Mouse (Mus musculus) limb, embryonic 10.5 days (tissue): ENCODE data around the gene Cep55. TPM values are rescaled to one million over a fixed set of nuclear protein-coding genes. Genes with fewer than 3 reads are reported as not detected.
A peak's percentile ranks its signal among the peaks of the same experiment; 100 is the strongest.

ENCODE experiments used
- DNase-seq: peaks from one replicate; pipeline ENCODE4 v3.0.0-alpha.2; 2017; ENCODE audit warnings: low spot score
- H3K27ac ChIP-seq: fragments of 300-500 bp; sonication (generic); 2 replicates; pipeline ENCODE4 v1.5.1; 2016; ENCODE audit warnings: mild to moderate bottlenecking
- H3K27me3 ChIP-seq: fragments of 300-500 bp; sonication (generic); 2 replicates; pipeline ENCODE4 v1.6.1; 2016; ENCODE audit warnings: low read depth, mild to moderate bottlenecking; ENCODE audit not compliant: poor library complexity, severe bottlenecking
- H3K36me3 ChIP-seq: fragments of 300-500 bp; sonication (generic); 2 replicates; pipeline ENCODE4 v1.6.1; 2016; ENCODE audit warnings: mild to moderate bottlenecking, moderate library complexity
- H3K4me1 ChIP-seq: fragments of 300-500 bp; sonication (generic); 2 replicates; pipeline ENCODE4 v1.6.1; 2016
- H3K4me3 ChIP-seq: fragments of 300-500 bp; sonication (generic); 2 replicates; pipeline ENCODE4 v1.5.1; 2016; ENCODE audit warnings: mild to moderate bottlenecking, moderate library complexity
- H3K9me3 ChIP-seq: fragments of 300-500 bp; sonication (generic); replicated peaks from 2 replicates; pipeline ENCODE4 v1.6.1; 2016; ENCODE audit warnings: mild to moderate bottlenecking
- WGBS: fragments of 180-500 bp; shearing (Covaris S2); methylation state at CpG from one replicate; pipeline ENCODE4 v1.1.7; 2016; 5-methylcytosine and 5-hydroxymethylcytosine counted together
- polyA plus RNA-seq: library from polyadenylated mRNA; unstranded; fragments of >200 nt; fragmentation: Nextera tagmentation; extraction: Ambion mirVana; gene quantifications from 2 replicates; pipeline ENCODE4 v1.2.1, GENCODE M21; 2016

Cep55 gene
- polyA plus RNA-seq, 1 experiment from 2014 or later: 33.1 TPM

DNA sequence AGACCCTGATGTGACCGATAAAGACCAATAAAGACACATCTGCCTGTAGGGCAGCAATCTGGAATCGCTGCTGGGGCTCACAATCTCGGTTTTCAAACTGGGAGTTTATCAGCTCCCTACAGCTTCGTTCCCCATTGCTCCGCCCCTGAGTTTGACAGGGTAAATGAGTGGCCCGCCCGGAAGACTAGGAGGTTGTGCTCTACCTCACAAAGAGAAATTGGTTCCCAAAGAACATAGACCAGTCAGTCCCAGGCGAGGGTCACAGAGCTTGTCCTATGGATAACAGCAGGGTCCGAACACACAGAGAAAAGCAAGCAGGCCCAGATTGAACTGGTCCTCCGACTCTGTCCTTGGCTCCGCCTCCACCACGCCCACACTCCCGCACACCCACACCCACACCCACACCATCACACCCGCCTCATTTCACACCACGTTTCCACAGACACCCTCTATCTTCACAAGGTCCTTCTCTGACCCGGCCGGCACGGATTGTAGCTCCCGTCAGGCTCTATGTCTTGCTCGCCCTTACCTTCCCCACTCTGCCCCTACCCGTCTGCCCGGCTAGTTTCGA is 577 bp upstream of the Cep55 start:
- Histone ChIP-seq H3K27me3 (no peaks in the 10 kb centered on the region), H3K9me3 (no peaks in the 10 kb centered on the region), H3K27ac (peak overlapping the region; percentile 92), H3K4me3 (peak overlapping the region; percentile 81), H3K36me3 (peaks cover 26% of the 10 kb centered on the region), H3K4me1 (peaks cover 22% of the 10 kb centered on the region)
- no peak for DNase-seq
- WGBS: under 1% methylated on average over 23 of the region's 23 CpGs

DNA sequence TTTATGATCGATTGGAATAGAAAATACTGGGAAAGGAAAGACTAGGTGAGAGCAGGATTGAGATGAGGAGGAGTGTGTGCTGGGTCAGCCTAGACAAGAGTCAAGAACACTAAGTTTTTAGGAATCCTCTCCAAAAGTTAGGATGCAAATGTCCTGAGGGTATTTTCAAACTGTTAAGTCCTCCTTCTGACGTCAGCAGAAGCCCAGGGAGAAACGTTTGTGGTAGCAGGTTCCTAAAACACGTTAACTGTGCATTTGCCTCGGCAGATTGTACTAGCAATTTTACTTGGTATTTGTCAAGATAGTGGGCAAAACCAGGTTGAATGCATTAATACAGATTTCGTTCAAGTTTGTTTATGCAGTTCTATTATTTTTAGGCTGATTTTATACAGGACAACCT is 987 bp downstream of the Cep55 start:
- 20% methylated on average over 6 of the region's 6 CpGs for WGBS
- H3K4me1 ChIP-seq: peaks cover 22% of the 10 kb centered on the region
- DNase-seq: no peak
- no peaks in the 10 kb centered on the region for H3K27me3 ChIP-seq
- H3K9me3 ChIP-seq: no peaks in the 10 kb centered on the region
- H3K27ac ChIP-seq: peak overlapping the region; percentile 92; the same call in 1 of the 2 replicates
- H3K36me3 ChIP-seq: peaks cover 42% of the 10 kb centered on the region
- peak overlapping the region; percentile 81 for H3K4me3 ChIP-seq

DNA sequence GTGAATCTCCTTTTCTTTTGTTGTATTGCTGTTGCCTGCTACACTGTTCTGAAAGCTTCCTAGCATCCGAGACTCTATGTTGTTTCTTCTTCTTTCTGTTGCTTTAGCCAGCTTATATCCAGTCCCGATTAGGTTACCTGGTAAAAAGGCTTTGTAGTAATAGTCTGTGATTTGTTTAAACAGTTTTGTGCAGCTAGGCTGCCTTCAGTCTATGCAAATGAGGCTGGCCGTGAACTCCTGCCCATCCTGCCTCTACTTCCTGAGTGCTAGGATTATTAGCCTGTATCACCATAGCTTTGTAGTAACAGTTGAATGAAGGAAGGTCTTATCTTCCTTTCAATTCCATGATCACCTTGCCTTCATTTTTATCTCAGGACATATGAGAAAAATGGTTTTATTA is 1.5 kb downstream of the Cep55 start:
- Histone ChIP-seq H3K36me3 (peaks cover 46% of the 10 kb centered on the region), H3K27ac (no peak overlapping the region), H3K9me3 (no peaks in the 10 kb centered on the region), H3K4me1 (peaks cover 22% of the 10 kb centered on the region), H3K4me3 (peak overlapping the region; percentile 81), H3K27me3 (no peaks in the 10 kb centered on the region)
- DNase-seq: no peak
- WGBS: 73% methylated on average over 3 of the region's 3 CpGs

DNA sequence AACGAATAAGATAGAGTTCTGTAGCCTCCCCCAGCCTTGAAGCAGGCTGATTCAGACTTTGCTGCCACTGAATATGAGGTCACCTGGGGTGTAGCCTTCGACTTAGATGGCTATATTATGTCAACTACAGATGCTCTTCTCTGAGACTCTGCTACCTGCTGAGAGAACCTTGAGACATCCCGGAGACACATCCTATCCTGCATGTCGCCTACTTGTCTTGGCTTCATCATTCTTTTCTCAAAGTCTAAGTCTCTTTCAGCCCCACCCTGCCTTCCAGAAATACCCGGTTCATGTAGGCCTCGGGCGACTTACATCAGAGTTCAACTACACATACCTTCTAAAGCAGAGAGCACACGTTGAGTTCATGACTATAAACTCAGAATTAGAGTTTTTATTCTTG is 2.1 kb downstream of the Cep55 start:
- Histone ChIP-seq H3K4me3 (no peak overlapping the region), H3K9me3 (no peaks in the 10 kb centered on the region), H3K36me3 (peaks cover 53% of the 10 kb centered on the region), H3K27me3 (no peaks in the 10 kb centered on the region), H3K27ac (no peak overlapping the region), H3K4me1 (peaks cover 22% of the 10 kb centered on the region)
- DNase-seq: no peak
- 92% methylated on average over 8 of the region's 8 CpGs for WGBS

DNA sequence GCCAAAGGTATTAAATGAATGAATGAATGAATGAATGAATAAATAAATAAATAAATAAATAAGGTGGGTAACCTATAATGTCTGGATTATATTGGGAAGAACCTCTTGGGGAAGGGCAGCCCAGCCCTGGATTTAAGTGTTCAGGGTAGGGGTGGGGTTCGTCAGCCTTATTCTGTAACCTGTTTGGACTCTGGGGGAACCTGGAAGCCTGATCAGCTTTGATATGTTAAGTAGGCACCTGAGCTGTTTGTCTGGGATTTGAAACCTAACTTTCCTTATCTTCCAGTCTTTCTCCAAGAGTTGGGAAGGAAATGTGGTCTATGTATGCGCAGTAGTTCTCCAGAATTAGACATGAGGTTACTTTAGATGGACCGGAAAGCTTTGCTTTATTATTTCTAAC is 8.4 kb downstream of the Cep55 start:
- no peaks in the 10 kb centered on the region for H3K9me3 ChIP-seq
- H3K36me3 ChIP-seq: peaks cover 83% of the 10 kb centered on the region
- H3K4me3 ChIP-seq: no peak overlapping the region
- no peak overlapping the region for H3K27ac ChIP-seq
- no peak for DNase-seq
- H3K4me1 ChIP-seq: no peaks in the 10 kb centered on the region
- 91% methylated on average over 3 of the region's 3 CpGs for WGBS
- no peaks in the 10 kb centered on the region for H3K27me3 ChIP-seq

DNA sequence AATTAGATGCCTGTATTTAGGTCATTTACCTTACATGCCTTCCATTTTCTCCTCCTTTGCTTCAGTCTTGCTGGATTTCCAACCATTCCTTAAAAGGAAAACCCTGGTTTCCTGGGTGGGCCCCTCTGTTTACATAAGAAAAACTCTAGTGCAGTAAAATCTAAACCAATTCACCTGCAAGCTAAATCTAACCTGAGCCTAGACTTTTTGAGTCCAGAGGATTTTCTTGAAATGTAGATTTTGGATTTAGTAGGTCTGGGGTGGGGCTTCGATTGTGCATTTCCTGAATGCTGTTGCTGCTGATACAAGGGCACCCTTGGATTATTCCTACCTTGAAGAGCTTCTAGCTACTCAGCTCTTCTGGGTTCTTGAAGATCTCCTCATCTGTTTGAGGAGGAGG is 9.2 kb downstream of the Cep55 start:
- Histone ChIP-seq H3K4me3 (no peak overlapping the region), H3K36me3 (peaks cover 83% of the 10 kb centered on the region), H3K27me3 (no peaks in the 10 kb centered on the region), H3K9me3 (no peaks in the 10 kb centered on the region), H3K27ac (no peak overlapping the region), H3K4me1 (no peaks in the 10 kb centered on the region)
- 94% methylated on average over 1 of the region's 1 CpGs for WGBS
- no peak for DNase-seq

DNA sequence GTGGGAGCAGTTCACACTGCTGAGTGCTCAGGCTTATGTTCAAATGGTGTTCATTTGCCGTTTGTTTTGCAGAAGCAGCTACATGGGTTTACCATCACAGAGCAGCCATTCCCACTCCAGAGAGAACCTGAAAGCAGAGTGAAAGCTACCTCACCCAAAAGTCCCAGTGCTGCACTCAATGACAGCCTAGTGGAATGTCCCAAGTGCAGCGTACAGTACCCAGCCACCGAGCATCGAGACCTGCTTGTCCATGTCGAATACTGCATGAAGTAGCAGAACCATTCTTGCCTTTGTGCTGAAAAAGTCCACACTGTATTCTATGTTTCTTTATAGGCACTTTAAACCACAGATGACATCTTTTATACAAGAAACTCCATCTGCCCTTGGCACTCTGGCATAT is 18.4 kb downstream of the Cep55 start:
- H3K4me1 ChIP-seq: no peaks in the 10 kb centered on the region; the same call in 1 of the 2 replicates
- no peak overlapping the region for H3K27ac ChIP-seq
- WGBS: 94% methylated on average over 5 of the region's 5 CpGs
- H3K4me3 ChIP-seq: no peak overlapping the region
- no peaks in the 10 kb centered on the region for H3K27me3 ChIP-seq
- H3K9me3 ChIP-seq: no peaks in the 10 kb centered on the region
- no peak for DNase-seq
- peaks cover 71% of the 10 kb centered on the region for H3K36me3 ChIP-seq

DNA sequence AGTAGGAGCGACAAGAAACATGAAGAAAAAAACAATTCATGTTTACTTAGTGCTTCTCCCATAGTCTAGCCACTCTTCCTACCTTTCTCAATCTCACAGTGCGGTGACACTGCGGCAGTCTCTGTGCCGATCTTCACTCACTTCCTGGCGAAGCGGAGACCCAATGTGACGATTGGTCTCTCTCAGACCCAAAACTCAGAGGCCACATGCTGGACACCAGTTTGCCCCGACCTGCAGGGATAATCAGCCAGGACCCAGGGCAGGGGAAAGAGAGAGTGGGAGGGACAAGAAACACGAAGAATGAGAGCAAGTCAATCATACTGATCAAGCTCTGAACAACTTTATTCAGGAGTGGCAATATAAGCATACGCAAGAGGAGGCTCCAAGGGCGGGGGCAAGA is 20.2 kb downstream of the Cep55 start:
- Histone ChIP-seq H3K9me3 (no peaks in the 10 kb centered on the region), H3K36me3 (peaks cover 54% of the 10 kb centered on the region), H3K27me3 (no peaks in the 10 kb centered on the region), H3K27ac (no peak overlapping the region), H3K4me3 (no peak overlapping the region), H3K4me1 (no peaks in the 10 kb centered on the region; the same call in 1 of the 2 replicates)
- no peak for DNase-seq
- 88% methylated on average over 11 of the region's 11 CpGs for WGBS

DNA sequence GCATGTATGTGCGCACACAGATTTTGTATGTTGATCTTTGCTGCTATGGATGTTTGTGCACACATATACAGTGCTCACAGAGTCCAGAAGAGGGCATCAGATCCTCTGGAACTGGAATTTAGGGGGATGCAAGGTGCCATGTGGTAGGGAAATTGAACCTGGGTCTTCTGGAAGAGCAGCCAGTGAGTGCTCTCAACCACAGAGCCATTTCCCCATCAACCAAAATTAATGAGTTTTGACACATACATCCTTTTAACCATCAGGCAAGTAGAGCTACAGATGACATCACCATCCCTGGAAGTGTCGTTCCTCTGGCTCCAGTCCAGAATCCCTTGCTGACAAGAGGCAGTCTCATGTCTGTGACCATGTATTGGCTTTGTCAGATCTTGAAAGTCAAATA is 21.4 kb downstream of the Cep55 start:
- WGBS: 95% methylated on average over 2 of the region's 2 CpGs
- H3K4me3 ChIP-seq: no peak overlapping the region
- DNase-seq: no peak

DNA sequence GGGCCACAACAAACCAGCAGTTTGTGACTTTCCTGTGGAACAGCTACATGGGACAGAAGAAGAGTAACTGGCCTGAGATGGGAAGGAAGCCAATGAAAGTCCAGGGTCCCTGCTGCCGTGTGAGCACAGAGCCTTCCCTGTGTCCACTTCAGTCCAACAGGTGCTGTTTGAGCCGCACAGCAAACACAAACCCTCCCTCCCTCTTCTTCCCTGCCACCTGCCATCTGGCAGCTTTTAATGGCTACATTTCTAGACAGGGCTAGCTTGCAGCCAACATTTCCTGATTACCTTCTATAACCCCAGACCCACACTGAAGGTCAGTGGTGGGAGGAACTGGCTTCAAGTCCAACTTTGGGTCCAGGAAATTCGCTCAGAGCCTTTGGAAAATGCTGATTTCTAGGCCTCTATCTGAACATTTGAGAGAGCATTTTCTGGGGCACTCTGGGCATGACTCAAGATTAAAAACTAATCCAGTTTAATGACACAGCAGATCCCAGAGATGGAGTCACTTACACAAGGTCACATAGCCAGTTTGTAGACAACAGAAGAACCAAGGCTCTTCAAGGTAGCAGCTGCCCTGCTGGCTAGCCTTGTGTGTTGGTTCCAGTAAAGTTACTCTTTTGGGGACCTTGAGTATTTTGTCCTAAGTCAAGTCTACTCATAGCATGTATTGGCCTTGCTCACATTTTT is 23.2 kb downstream of the Cep55 start:
- DNase-seq: no peak

More for the DNA sequence above, 21.4 kb downstream of the Cep55 start:
- Histone ChIP-seq H3K27me3 (no peaks in the 10 kb centered on the region), H3K27ac (no peak overlapping the region), H3K4me1 (no peaks in the 10 kb centered on the region; the same call in 1 of the 2 replicates), H3K9me3 (no peaks in the 10 kb centered on the region), H3K36me3 (peaks cover 42% of the 10 kb centered on the region)

DNA sequence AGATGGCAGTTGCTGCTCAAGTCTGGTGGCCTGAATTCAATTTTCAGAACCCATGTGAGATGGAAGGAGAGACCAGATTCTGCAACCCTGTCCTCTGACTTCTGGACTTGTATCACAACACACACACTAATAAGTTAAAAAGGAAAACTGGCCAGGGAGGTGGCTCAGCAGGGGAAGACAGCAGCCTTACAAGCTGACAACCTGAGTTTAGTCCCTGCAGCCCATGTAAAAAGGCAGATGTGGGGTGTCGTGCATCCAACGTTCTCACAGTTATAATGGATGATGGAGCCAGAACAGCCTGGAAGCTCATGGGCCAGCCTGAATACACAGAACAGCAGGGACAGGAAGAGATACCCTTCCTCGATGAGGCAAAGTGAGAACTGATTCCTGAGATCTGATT is 26.6 kb downstream of the Cep55 start:
- DNase-seq: no peak
- WGBS: 78% methylated on average over 3 of the region's 3 CpGs

More for the DNA sequence above, 23.2 kb downstream of the Cep55 start:
- Histone ChIP-seq H3K4me1 (no peaks in the 10 kb centered on the region; the same call in 1 of the 2 replicates), H3K27ac (no peak overlapping the region), H3K36me3 (peaks cover 24% of the 10 kb centered on the region), H3K27me3 (no peaks in the 10 kb centered on the region), H3K4me3 (no peak overlapping the region), H3K9me3 (no peaks in the 10 kb centered on the region)
- 85% methylated on average over 3 of the region's 3 CpGs for WGBS

DNA sequence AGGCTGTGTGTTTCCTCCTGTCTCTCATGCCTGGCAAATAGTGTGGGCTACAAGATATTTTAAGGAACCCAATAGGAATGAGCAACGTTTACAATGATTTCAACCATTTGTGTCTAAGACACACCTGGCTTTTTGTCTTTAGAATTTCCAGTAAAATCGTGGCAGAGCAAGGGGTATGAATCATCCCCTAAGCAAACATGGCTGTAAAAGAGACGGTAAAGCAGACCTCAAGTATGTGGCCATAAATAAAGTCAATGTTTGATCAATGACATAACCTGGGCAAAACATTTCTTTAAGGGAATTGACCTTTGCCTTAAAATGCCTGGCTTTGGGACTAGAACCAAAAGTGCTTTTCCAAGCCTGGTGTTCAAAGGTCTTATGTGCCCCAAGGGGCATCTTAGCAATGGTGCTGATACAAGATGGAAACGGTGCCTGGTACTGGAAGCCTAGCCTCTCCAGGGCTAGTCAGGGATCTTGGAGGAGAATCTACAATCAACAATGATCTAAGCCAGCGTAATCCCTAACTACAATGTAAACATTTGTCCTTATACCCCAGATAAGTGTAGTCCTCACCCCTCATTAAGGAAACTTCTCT is 28.2 kb downstream of the Cep55 start:
- H3K27me3 ChIP-seq: no peaks in the 10 kb centered on the region
- H3K36me3 ChIP-seq: no peaks in the 10 kb centered on the region
- H3K4me3 ChIP-seq: no peak overlapping the region
- 70% methylated on average over 5 of the region's 5 CpGs for WGBS
- H3K4me1 ChIP-seq: no peaks in the 10 kb centered on the region; the same call in 1 of the 2 replicates
- H3K9me3 ChIP-seq: no peaks in the 10 kb centered on the region
- no peak for DNase-seq
- H3K27ac ChIP-seq: no peak overlapping the region

More for the DNA sequence above, 26.6 kb downstream of the Cep55 start:
- Histone ChIP-seq H3K27ac (no peak overlapping the region), H3K4me1 (no peaks in the 10 kb centered on the region; the same call in 1 of the 2 replicates), H3K27me3 (no peaks in the 10 kb centered on the region), H3K4me3 (no peak overlapping the region), H3K36me3 (no peaks in the 10 kb centered on the region), H3K9me3 (no peaks in the 10 kb centered on the region)

DNA sequence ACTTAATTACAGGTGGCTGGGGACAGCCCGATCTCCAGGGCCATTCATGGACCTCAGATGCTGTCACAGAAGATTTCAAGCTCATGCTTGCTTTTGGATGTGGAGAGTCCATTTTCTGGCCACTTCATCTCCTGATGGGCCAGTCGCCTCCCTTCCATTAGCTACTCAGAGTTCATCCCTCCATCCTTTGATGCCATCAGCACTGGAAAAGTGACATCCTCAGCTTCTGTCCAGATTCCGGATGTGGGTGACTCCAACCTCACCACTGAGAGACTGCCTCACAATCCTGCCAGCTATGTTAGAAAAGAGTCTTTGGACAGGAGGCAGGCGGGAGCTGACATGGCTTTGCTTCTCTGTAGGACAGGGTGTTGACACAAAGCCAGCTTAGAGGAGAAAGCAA is 31.0 kb downstream of the Cep55 start:
- Histone ChIP-seq H3K36me3 (no peaks in the 10 kb centered on the region), H3K4me1 (no peaks in the 10 kb centered on the region), H3K9me3 (no peaks in the 10 kb centered on the region), H3K27ac (no peak overlapping the region), H3K4me3 (no peak overlapping the region), H3K27me3 (no peaks in the 10 kb centered on the region)
- no peak for DNase-seq
- 92% methylated on average over 4 of the region's 4 CpGs for WGBS
